Mouse (Mus musculus): ENCODE results near the gene Keg1. TPM values are rescaled to one million over a fixed set of nuclear protein-coding genes. Genes with fewer than 3 reads are reported as not detected.

The Keg1 gene
- not detected in 2 replicates for polyA plus RNA-seq (2012; rRNA removed; ENCODE audit: low replicate concordance)

DNA sequence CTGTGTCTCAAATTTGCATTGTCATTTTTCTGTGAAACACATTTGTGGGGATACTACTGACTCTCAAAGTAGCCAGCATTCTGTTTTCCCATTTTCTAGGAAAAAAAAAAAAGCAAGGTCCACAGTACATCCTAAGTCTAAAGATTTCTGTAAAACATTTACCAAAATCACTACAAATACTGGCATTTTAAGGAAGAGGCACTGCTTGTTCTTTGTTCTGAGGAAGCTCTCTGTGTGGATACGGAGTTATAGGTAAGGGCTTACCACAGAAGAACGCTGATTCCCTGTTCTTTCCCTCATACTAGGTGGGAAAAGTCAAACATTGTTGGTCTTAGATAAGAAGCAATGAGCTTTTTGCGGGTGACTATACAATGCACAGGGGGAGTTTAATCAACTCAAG lies at the start of gene Keg1:
TSS of gene Keg1 (plus strand) at position 197 of the 400 bp plus-strand sequence.

DNA sequence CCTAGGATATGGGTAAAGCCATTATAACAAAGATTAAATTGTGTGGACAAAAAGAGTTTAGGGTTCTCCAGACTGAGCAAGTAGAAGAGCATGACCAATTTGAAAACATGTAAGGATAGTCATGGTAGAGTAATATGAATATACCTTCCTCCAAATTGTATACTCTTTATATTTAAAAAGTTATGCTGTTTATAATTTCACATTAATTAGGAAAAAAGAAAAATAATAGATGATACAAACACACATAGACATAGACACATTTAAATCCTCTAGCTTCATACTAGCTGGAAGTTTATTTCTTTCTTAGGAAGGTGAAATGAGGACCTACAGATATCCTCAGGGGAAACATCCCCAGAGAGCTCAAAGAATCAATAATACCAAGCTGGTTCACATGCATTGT lies 25.4 kb upstream of the Keg1 start, which contains the start of gene Olfr1442:
TSS of gene Olfr1442 (plus strand) at position 301 of the 400 bp plus-strand sequence.

DNA sequence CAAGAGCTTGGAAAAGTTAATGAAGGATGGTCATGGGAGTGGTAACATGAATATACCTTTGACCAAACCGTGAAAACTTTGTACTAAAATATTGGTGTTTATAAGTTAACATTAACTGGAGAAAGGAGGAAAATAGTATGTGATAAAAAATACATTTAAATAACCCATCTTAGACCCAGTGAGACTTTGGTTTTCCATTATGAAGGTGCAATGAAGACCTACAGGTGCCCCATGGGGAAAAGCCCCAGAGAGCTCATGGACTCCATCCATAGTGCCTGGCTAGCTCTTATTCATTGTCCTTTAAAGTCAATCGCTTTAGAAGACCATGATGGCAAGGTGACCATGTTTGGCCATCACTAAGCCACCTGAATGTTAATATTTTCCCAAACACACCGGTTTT lies 17.8 kb upstream of the Keg1 start, which contains the start of gene Olfr1443:
TSS of gene Olfr1443 (plus strand) at position 301 of the 400 bp plus-strand sequence.

DNA sequence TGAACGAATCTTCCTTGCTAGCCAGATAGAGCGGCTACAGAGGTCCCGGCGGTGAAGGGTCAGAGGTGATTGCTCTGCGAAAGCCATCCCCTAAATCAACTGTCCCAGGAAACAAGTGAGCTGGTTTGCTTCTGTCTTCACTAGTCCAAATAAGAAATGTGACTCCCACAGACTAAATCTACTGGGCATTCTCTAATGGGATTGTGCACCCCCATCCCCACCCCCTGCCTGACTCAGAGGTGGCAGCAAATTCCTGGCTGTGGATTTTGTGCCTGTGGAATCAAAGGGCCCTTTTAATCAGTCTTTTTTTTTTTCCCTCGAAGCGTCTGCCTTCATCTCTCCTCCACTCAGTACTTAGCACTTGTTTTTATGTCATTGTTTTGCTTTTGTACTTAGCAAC lies 69.7 kb downstream of the Keg1 start, which contains the start of gene Cntf:
TSS of gene Cntf (minus strand) at position 325 of the 400 bp plus-strand sequence.

Other genes with a start within 250 kb of the Keg1 start
- gene Mpeg1, start 235.0 kb upstream of the Keg1 start, polyA plus RNA-seq (2012; rRNA removed; ENCODE audit: low replicate concordance): 1.3 and 1.4 TPM in 2 replicates
- 7.4 and 9.3 TPM in 2 replicates for gene Dtx4, start 194.3 kb upstream of the Keg1 start, polyA plus RNA-seq (2012; rRNA removed; ENCODE audit: low replicate concordance)
- gene Fam111a, start 150.0 kb upstream of the Keg1 start, polyA plus RNA-seq (2012; rRNA removed; ENCODE audit: low replicate concordance): 0.14 and 0.39 TPM in 2 replicates
- gene Gm4952, start 95.8 kb upstream of the Keg1 start, polyA plus RNA-seq (2012; rRNA removed; ENCODE audit: low replicate concordance): 0.05 TPM in 1 of 2 replicates, not detected in the other
- not detected in 2 replicates for gene Glyat, start 62.5 kb upstream of the Keg1 start, polyA plus RNA-seq (2012; rRNA removed; ENCODE audit: low replicate concordance)
- gene Olfr1442, start 25.3 kb upstream of the Keg1 start, polyA plus RNA-seq (2012; rRNA removed; ENCODE audit: low replicate concordance): not detected in 2 replicates
- gene Olfr1443, start 17.7 kb upstream of the Keg1 start, polyA plus RNA-seq (2012; rRNA removed; ENCODE audit: low replicate concordance): not detected in 2 replicates
- 0.25 TPM in 1 of 2 replicates, not detected in the other for gene Cntf, start 69.8 kb downstream of the Keg1 start, polyA plus RNA-seq (2012; rRNA removed; ENCODE audit: low replicate concordance)
- 4.9 and 5.7 TPM in 2 replicates for gene Zfp91, start 100.3 kb downstream of the Keg1 start, polyA plus RNA-seq (2012; rRNA removed; ENCODE audit: low replicate concordance)
- 1.9 and 2.6 TPM in 2 replicates for gene Lpxn, start 100.4 kb downstream of the Keg1 start, polyA plus RNA-seq (2012; rRNA removed; ENCODE audit: low replicate concordance)
- gene Gm5244, start 150.9 kb downstream of the Keg1 start, polyA plus RNA-seq (2012; rRNA removed; ENCODE audit: low replicate concordance): not detected in 2 replicates
- not detected in 2 replicates for gene Olfr1444, start 161.5 kb downstream of the Keg1 start, polyA plus RNA-seq (2012; rRNA removed; ENCODE audit: low replicate concordance)
- gene Olfr1445, start 188.1 kb downstream of the Keg1 start, polyA plus RNA-seq (2012; rRNA removed; ENCODE audit: low replicate concordance): not detected in 2 replicates
- gene Olfr1446, start 197.7 kb downstream of the Keg1 start, polyA plus RNA-seq (2012; rRNA removed; ENCODE audit: low replicate concordance): not detected in 2 replicates
- not detected in 2 replicates for gene Olfr1447, start 208.0 kb downstream of the Keg1 start, polyA plus RNA-seq (2012; rRNA removed; ENCODE audit: low replicate concordance)
- gene Olfr1448, start 228.6 kb downstream of the Keg1 start, polyA plus RNA-seq (2012; rRNA removed; ENCODE audit: low replicate concordance): not detected in 2 replicates
- gene Olfr1449, start 235.1 kb downstream of the Keg1 start, polyA plus RNA-seq (2012; rRNA removed; ENCODE audit: low replicate concordance): not detected in 2 replicates